In genomic region chr2:180678609-180679140, GRCm38 (mm10) we compare ENCODE assay signal across 8 mouse cellular contexts. TPM values are rescaled to one million over a fixed set of nuclear protein-coding genes. Genes with fewer than 3 reads are reported as not detected.
DNase-seq lines count a peak whose midpoint lies in the region; ATAC-seq lines count a peak whose summit lies in the region.

No protein-coding gene starts in this region.

- DNase-seq in Muller cell, postnatal 12 days (ENCODE audit: inconsistent ontology term), result peak; percentile 59
- DNase-seq in cerebellum, adult 11 months, result peak; percentile 44
- peak; percentile 70 for DNase-seq in layer of hippocampus, adult 9-11 months
- DNase-seq in retina, adult 2 months (ENCODE audit: low read depth, low spot score), result peak; percentile 43
- peak; percentile 56 to 64 for DNase-seq in thymus, postnatal 36 days

- no peak overlapping the region for H3K27ac ChIP-seq in forebrain, embryonic 15.5 days (replicated peaks)
- no peak overlapping the region for H3K27ac ChIP-seq in hindbrain, embryonic 12.5 days
- H3K27ac ChIP-seq in lung, embryonic 16.5 days (ENCODE audit: low read length), result no peak overlapping the region

- no peaks in the 10 kb centered on the region for H3K9me3 ChIP-seq in forebrain, embryonic 15.5 days
- no peaks in the 10 kb centered on the region for H3K9me3 ChIP-seq in hindbrain, embryonic 12.5 days (replicated peaks)
- no peaks in the 10 kb centered on the region for H3K9me3 ChIP-seq in lung, embryonic 16.5 days (ENCODE audit: control insufficient read depth, low read length)

- ATAC-seq in forebrain, embryonic 15.5 days (replicated peaks), result peak; percentile 69; the same call in 1 of the 2 replicates
- ATAC-seq in hindbrain, embryonic 12.5 days (ENCODE audit: low FRiP score), result peak; percentile 75
- ATAC-seq in lung, embryonic 16.5 days (ENCODE audit: low read depth), result peak; percentile 70

- H3K4me3 ChIP-seq in forebrain, embryonic 15.5 days, result no peak overlapping the region
- no peak overlapping the region for H3K4me3 ChIP-seq in hindbrain, embryonic 12.5 days
- H3K4me3 ChIP-seq in lung, embryonic 16.5 days (ENCODE audit: low read length), result no peak overlapping the region

- no peaks in the 10 kb centered on the region for H3K27me3 ChIP-seq in forebrain, embryonic 15.5 days
- H3K27me3 ChIP-seq in hindbrain, embryonic 12.5 days, result no peaks in the 10 kb centered on the region
- no peaks in the 10 kb centered on the region for H3K27me3 ChIP-seq in lung, embryonic 16.5 days (ENCODE audit: control insufficient read depth, insufficient read depth, low read depth, low read length)

- H3K9ac ChIP-seq in forebrain, embryonic 15.5 days (replicated peaks), result no peak overlapping the region
- H3K9ac ChIP-seq in hindbrain, embryonic 12.5 days, result no peak overlapping the region
- no peak overlapping the region for H3K9ac ChIP-seq in lung, embryonic 16.5 days (ENCODE audit: low read length)

- no peak overlapping the region for H3K4me2 ChIP-seq in forebrain, embryonic 15.5 days (replicated peaks)
- H3K4me2 ChIP-seq in hindbrain, embryonic 12.5 days (replicated peaks), result no peak overlapping the region
- H3K4me2 ChIP-seq in lung, embryonic 16.5 days (ENCODE audit: low read depth, low read length), result no peak overlapping the region

- H3K36me3 ChIP-seq in forebrain, embryonic 15.5 days, result peaks cover 47% of the 10 kb centered on the region
- peaks cover 44% of the 10 kb centered on the region for H3K36me3 ChIP-seq in hindbrain, embryonic 12.5 days
- peaks cover 27% of the 10 kb centered on the region for H3K36me3 ChIP-seq in lung, embryonic 16.5 days (ENCODE audit: control insufficient read depth, insufficient read depth, low read length)

- 24% methylated on average over 4 of the region's 4 CpGs for WGBS in forebrain, embryonic 15.5 days
- 21% methylated on average over 4 of the region's 4 CpGs for whole genome bisulfite sequencing in hindbrain, embryonic 12.5 days
- WGBS in lung, embryonic 16.5 days, result 21% methylated on average over 4 of the region's 4 CpGs

- no peaks in the 10 kb centered on the region for H3K4me1 ChIP-seq in forebrain, embryonic 15.5 days
- H3K4me1 ChIP-seq in hindbrain, embryonic 12.5 days, result no peaks in the 10 kb centered on the region
- no peaks in the 10 kb centered on the region for H3K4me1 ChIP-seq in lung, embryonic 16.5 days (replicated peaks; ENCODE audit: control insufficient read depth, insufficient read depth, low read length)

RNA-seq across cellular contexts. Expression of gene Dido1, which starts 31.1 kb away (rescaled TPM):
- polyA plus RNA-seq in forebrain, embryonic 15.5 days (2015; fragmentation: Nextera tagmentation; extraction: Ambion mirVana), result 29.6 and 30.8 TPM in 2 replicates
- polyA plus RNA-seq in hindbrain, embryonic 12.5 days (2016; fragmentation: Nextera tagmentation; extraction: Ambion mirVana), result 37.2 and 42.1 TPM in 2 replicates
- 27.6 and 28.2 TPM in 2 replicates for polyA plus RNA-seq in lung, embryonic 16.5 days (2015; fragmentation: Nextera tagmentation; extraction: Ambion mirVana)

RNA-seq across cellular contexts. Expression of gene Gid8, which starts 31.2 kb away (rescaled TPM):
- polyA plus RNA-seq in forebrain, embryonic 15.5 days (2015; fragmentation: Nextera tagmentation; extraction: Ambion mirVana), result 58.0 and 58.7 TPM in 2 replicates
- polyA plus RNA-seq in hindbrain, embryonic 12.5 days (2016; fragmentation: Nextera tagmentation; extraction: Ambion mirVana), result 54.8 and 57.3 TPM in 2 replicates
- 49.4 and 50.9 TPM in 2 replicates for polyA plus RNA-seq in lung, embryonic 16.5 days (2015; fragmentation: Nextera tagmentation; extraction: Ambion mirVana)

RNA-seq across cellular contexts. Expression of gene Tcfl5, which starts 36.2 kb away (rescaled TPM):
- 0.29 and 0.50 TPM in 2 replicates for polyA plus RNA-seq in forebrain, embryonic 15.5 days (2015; fragmentation: Nextera tagmentation; extraction: Ambion mirVana)
- 0.30 and 0.44 TPM in 2 replicates for polyA plus RNA-seq in hindbrain, embryonic 12.5 days (2016; fragmentation: Nextera tagmentation; extraction: Ambion mirVana)
- polyA plus RNA-seq in lung, embryonic 16.5 days (2015; fragmentation: Nextera tagmentation; extraction: Ambion mirVana), result 0.15 TPM in 1 of 2 replicates, not detected in the other

RNA-seq across cellular contexts. Expression of gene Slc17a9, which starts 46.4 kb away (rescaled TPM):
- 0.13 and 0.29 TPM in 2 replicates for polyA plus RNA-seq in forebrain, embryonic 15.5 days (2015; fragmentation: Nextera tagmentation; extraction: Ambion mirVana)
- polyA plus RNA-seq in hindbrain, embryonic 12.5 days (2016; fragmentation: Nextera tagmentation; extraction: Ambion mirVana), result 0.53 and 0.80 TPM in 2 replicates
- 1.5 and 2.1 TPM in 2 replicates for polyA plus RNA-seq in lung, embryonic 16.5 days (2015; fragmentation: Nextera tagmentation; extraction: Ambion mirVana)
